Mouse (Mus musculus) inflammation-experienced regulatory T-cells, adult 6 months (primary cell): ENCODE measurements around the gene Rrp1. TPM values are rescaled to one million over a fixed set of nuclear protein-coding genes. Genes with fewer than 3 reads are reported as not detected.

Experiments used
- ATAC-seq: one replicate; pipeline ENCODE4 v1.8.0; 2017
- polyA plus RNA-seq, 3 experiments: library from polyadenylated mRNA; unstranded; fragments of 100-300 nt; shearing (Covaris generic); gene quantifications; one replicate each; pipeline ENCODE4 v1.2.1; 2017

Rrp1 gene
- polyA plus RNA-seq = 100 to 1,000 TPM in 2 of 3 experiments, 10 to 100 TPM in 1; 90.6 to 113 (median 101) TPM

DNA sequence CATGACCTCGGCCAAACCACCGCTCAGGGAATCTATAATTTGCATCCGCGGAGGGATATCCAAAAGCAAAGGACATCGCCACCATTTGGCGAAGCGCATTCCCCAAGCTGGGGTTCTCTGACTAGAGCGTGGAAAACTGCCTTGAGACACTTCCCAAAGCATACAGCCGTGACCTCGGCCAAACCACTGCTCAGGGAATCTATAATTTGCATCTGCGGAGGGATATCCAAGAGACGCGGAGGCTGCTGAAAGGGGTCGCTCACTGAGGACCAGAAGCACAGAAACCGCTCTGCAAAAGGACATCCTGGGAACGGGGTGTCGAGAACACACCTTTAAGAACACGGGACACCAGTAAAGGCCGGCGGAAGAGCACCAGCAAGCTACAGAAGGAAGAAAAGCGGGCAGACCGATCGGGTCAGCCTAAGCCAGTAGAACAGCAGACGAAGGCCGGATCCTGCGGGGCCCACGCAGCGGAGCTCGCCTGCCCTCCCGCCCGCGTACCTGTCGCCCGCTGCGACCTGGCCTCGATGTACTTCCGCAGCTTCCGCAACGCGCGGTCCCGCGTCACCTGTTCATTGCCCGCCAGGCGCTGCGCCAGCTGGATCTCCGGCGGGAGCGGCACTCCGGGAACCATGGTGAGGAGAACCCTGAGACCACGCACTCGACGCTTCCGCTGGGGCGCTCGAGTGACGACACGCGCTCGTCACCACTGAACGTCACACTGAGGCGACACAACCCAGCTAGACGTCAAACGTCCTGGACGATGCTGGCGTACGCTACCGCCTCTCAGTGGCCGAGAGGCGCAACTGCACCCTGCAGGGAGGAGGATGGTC, at the start of gene Rrp1:
Rrp1 (minus strand) TSS at position 725 of the 833 bp plus-strand sequence.
- ATAC-seq = peak; percentile 98

DNA sequence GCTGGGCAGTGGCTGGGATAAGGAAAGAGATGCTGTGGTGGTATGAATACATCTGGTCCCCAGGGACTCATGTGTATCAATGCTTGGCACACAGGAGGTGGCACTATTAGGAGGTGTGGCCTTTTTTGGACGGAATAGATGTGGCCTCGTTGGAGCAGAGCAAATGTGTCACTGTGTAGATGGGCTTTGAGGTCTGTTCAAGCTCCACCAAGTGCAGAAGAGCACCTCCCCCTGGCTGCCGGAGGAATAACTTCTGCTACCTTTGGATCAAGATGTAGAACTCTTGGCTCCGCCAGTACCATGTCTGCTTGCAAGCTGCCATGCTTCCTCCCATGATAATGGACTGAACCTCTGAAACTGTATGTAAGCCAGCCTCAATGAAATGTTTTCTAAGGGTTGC, 48.9 kb upstream of the Rrp1 start:
- no peak for ATAC-seq

DNA sequence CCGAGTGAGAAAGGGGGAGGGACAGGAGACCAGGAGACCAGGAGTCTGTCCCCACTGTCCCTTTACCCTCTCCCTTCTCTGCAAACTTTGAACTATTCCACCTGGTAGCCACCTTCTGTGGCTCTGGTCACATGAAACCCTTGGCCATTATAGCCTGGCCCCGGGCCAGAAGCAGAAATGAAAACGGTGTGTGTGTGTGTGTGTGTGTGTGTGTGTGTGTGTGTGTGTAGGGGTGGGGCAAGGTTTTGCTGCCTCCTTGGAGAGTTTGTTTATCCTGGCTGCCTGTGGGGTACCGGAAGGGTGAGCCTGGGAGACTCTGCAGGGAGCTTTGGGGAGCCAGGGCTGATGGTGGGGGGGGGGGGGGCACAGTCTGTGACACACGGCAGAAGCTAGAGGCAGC, 47.6 kb upstream of the Rrp1 start:
- no peak for ATAC-seq

GRCm38 (mm10) chr10:78458348-78459111, 45.7 kb upstream of the Rrp1 start:
- ATAC-seq = peak; percentile 25

DNA sequence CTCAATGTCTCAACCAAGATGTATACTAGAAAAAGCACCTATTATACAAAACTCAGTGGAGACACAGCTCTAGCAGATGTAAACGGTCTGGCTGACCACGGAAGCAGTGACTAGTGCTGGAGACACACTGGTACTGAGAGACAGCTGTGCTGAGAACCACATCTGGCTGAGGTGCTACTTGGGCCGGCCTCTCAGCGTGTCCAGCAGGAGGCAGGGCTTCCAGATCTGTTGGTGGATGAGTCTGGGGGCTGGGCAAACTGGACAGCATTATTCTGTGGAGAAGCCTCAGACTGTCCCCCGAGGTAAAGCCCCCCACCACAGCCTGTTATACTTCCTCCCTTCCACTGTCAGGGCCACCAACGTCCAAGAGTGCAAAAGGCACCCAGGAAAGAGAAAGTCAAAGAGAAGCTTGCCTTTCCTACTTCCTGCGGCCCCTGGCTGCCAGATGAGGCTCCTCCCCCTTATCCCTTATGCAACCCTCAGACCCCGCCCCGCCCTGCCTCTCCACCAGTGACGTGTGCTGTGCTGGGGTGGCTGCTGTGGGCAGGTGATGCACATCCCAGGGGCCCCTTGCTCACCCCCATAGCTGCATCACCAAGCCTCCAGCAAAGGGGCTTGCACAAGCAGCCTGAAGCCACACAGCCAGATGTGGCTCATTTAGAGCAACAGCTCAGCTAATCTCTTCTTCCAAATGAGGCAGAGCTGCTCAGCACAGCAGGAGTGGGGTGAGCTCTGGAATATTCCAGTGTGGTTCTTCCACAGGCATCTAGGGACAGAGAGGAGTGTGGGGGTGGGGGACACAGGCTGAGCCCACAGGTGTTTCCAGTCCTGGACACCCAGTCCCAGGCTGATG, 44.9 kb upstream of the Rrp1 start:
- ATAC-seq = peak; percentile 95

DNA sequence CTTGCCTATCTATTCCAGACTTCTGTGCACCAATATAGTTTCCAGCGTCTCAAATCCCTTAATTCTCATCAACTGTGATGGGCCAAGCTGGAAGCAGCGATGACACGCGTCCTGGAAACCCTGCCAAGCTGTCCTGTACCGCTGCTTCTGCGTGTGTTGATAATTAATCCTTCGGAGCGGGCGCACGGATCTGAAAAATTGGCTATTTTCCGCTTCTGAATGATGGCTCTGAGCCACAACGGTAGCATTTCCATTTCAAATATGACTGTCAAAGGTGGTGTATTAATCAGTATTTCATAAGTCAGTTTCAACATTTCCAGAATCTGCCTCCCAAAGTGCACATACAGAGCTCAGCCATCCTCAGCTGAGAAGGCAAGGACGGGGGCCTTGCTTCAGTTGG, 43.9 kb upstream of the Rrp1 start:
- ATAC-seq = no peak

GRCm38 (mm10) chr10:78452641-78453040, 39.8 kb upstream of the Rrp1 start:
- no peak for ATAC-seq

DNA sequence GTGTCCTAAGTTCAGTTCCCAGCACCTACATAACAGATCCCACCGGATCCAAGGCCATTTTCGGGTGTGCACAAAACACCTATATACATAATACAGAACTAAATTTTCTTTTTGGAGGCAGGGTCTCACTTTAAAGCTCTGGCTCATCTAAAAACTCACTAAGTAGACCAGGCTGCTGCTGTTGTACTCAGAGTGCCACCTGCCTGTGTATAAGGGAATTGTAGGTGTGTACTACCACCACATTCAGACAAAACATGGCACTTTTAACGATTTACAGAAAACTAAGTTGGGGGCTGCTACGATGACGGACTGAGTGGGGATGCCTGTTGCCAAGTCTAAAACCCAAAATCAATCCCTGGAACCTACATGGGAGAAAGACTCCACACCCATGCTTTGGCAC, 37.9 kb upstream of the Rrp1 start:
- no peak for ATAC-seq

DNA sequence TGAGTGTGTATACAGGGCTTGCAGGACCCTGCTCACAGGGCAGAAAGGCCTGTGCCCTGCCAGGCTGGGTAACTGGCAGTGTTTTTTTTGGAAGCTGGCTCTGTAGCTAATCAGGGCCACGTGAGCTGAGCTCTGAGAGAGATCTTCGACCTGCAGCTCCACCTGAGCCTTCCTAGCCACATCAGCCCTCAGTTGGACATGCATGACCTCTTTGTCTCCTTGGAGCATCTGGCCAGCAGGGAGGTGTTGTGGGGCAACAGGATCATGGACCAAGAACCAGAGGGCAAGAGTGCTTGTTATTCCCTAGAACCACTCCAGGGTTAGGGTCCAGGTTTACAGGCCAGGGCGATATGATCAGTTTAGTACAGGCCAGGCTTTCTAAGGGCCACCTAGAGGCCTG, 34.6 kb upstream of the Rrp1 start:
- no peak for ATAC-seq

GRCm38 (mm10) chr10:78446195-78446594, 33.4 kb upstream of the Rrp1 start:
- no peak for ATAC-seq

DNA sequence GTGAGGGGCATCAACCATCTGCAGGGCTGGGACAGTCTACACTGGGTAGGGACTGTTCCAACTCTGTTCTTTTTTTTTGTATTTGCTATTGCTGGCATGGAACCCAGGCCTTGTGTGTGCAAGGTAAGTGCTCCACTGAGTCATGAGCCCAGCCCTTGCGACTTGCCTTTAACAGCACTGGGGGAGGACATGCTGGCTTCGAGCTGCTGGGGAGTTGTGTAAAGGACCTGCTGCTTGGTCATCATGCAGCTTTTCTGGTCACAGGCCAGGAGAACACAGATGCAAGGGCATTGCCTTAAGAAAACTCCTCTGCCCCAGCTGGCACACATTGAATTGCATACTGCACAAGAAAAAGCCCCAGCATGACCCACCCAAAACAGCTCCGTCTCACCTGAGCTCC, 29.4 kb upstream of the Rrp1 start:
- ATAC-seq = no peak

DNA sequence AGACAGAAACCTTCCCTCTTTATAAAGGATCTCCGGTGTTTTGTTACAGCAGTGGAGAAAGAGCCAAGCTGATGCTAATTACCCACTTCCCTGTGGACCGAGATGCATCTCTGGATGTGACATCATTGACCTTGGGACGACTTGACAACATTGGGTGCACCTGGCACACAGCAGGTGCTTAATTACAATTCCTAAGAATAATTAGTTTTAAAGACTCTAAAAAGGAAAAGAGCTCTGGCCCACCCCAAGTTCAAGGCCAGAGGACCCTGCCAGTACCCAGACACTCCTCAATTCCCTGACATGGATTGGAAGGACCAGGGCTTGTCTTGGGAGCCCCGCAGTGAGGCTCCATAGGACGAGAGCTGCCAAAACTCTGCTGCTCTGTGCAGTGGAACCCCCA, 28.8 kb upstream of the Rrp1 start:
- no peak for ATAC-seq

GRCm38 (mm10) chr10:78440812-78441211, 28.0 kb upstream of the Rrp1 start:
- peak; percentile 47 for ATAC-seq

DNA sequence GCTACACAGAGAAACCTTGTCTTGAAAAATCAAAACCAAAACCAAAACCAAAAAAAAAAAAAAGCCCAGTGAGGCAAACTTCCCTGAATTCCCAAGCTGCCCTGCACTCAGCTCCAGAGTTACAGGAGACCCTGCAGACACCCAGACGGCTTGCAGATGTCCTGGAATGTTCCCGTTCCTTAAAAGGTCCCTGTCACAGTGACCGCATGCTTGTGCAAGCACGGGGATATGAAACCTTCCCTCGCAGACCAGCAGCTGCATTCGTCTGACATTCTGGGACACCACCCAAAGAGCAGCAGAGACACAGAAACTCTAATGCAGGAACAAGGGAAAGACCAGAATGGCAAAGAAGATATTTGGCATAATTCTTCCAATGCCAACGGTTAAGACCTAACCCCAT, 27.1 kb upstream of the Rrp1 start:
- no peak for ATAC-seq

DNA sequence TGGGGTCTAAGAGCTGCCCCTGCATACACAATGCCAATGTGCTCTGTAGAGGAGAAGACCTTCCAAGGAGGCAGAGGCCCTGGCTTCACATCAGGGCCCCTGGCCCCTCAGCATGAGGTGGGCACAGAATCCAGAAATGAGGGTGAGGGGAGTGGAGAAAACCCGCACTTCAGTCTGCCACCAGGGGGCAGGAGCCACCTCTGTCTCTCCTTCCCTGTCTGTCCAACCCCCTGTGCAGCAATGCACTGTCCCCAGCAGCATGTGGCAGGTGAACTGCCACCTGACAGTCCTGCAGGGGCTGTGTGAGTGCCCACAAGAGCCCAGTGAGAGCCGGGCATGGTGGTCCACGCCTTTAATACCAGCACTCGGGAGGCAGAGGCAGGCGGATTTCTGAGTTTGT, 26.7 kb upstream of the Rrp1 start:
- no peak for ATAC-seq

DNA sequence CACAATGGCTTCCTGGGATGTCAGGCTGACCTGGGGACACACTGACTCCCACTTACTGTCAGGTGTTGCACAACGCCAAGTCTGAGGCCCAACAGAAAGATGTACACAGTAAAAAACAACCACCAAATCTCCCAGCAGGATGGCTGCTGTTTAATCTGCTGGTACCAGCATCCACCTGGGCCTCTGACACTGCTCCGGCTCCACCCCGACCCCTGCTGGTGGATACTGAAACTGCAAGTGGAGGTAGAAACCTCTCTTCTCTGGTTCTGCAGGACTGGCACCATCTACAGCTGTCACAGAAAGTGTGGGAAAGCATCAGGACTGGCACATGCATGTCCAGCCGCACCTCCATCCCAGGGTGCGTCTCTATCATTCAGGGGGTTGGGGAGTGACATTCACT, 25.3 kb upstream of the Rrp1 start:
- ATAC-seq = peak; percentile 72

DNA sequence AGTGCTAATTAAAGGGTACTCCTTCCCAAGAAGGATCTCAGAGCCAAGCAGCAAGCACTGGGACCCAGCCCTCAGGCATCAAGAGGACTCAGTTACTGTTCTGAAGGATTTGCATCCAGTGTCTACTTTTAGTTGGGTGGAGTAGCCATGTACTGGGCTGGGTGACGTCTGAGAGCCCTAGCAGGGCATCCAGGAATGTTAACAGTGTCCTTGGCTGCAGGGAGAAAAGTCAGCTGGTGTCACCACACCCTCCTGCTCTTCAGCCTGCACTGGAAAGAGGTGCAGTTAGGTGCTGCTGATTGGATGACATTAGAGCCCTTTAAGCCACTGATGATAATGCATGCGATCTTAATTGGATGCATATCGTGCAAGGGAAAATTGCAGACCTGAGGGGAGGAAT, 20.0 kb upstream of the Rrp1 start:
- ATAC-seq = no peak

GRCm38 (mm10) chr10:78429776-78430175, 16.9 kb upstream of the Rrp1 start:
- no peak for ATAC-seq

DNA sequence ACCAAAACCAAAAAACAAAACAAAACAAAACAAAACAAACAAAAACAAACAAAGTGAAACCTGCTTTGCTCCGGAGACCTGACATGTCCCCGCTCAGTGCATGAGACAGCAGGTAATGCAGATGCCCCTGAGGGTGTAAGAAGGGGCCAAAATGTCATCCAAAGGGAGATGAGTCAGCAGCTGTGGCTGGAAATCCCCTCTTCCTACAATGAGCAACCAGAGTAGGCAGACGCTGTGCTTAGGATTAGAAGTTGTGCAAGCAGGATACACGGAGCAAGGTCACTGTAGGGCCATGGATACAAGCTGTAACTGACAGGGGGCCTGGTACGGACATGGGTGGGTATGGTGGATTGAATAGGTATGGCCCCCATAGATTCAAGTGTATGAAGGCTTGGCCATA, 16.3 kb upstream of the Rrp1 start:
- ATAC-seq = no peak

DNA sequence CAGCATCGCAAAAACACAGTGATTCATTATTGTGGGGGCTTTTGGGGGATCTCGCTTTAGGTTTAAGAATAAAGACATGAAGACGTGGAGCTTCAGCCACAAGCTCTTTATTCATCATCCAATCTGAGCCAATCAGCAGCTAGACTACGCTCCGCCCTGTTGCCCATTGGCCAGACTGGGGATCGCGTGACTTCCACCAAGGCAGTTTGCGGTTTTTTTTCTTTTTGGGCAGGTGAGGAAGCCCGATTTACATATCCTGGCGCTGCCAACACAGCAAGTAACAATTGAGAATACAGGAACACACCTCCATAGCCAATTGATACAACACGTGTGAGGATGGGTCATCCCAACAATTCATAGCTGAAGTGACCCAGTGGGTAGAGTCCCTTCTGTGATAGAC, 15.2 kb upstream of the Rrp1 start:
- ATAC-seq = no peak

DNA sequence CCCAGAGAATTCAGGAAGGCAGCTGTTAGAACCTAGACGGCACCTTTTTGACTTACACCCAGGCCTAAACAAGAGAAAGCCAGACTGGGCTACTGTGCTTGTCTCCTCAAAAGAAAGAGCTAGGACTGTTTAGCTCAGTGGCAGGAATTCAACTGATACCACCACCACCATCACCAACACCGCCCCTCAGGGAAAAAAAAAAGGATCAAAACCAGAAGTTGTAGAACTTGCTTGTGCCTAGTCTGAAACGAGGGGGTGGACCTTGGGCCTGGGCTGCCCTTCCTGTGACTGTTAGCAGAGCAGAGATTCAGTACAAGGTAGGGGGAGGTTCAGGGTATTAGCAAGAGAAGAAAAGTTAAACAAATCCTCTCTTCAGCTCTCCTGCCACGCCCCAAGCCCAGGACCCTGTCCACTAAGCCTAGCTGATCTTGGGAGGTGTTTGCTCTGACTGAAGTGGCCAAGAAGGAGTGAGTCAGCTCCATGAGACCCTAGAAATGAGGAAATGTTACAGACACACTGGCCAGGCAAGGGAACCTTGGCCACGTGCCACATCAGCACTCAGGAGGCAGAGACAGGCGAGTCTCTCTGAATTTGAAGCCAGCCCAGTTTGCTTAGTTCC, 13.4 kb upstream of the Rrp1 start:
- peak; percentile 5 for ATAC-seq

- peak; percentile 93 for ATAC-seq
These were observed 12.6 kb upstream of the Rrp1 start, which contains the start of gene Cstb for GRCm38 (mm10) chr10:78425181-78426041. Gene Cstb (plus strand): TSS chr10:78425669.
